In the genomic region with DNA sequence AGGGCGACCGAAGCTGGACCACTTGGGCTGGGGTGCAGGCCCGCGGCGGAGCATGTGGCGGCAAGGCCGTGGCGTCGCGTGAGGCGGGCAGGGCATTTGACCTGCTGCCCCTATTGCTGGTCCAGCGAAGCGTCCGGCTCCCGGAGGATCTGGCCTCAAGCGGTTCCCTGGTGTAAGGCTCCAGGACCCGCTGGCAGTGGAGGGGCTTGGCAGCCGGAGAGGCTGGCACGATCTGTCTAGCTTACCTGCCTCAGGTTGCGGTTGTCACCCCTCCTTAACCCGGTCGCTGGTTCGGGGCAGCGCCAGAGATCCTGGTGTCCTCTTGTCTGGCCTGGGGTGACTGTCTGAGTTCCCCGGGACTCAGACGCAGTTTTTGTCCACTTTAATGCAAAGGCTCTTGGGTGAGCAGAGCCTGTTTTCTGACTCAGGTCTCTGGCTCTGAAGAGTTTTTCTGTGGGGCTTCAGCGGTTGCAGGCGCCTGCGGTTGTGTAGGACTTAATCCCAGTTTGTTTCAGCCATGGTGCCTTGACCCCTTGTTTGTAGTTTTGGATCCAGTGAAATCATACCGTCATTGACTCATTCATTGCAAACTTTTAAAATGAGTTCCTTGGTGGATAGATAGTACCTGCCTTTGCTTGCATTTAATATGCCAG, we compare ENCODE assay signal across 8 mouse cellular contexts. TPM values are rescaled to one million over a fixed set of nuclear protein-coding genes. Genes with fewer than 3 reads are reported as not detected.
A peak's percentile ranks its signal among the peaks of the same experiment; 100 is the strongest.
DNase-seq lines count a peak whose midpoint lies in the region; ATAC-seq and TF ChIP-seq lines count a peak whose summit lies in the region.

No protein-coding gene starts in this region.

- H3K27ac ChIP-seq in kidney, postnatal 0 days, result peak overlapping the region; percentile 51
- no peak overlapping the region for H3K27ac ChIP-seq in forebrain, embryonic 11.5 days (ENCODE audit: low read depth, low read length)
- H3K27ac ChIP-seq in liver, embryonic 13.5 days, result peak overlapping the region; percentile 62

- DNase-seq in kidney, postnatal 0 days (ENCODE audit: low spot score), result peak; percentile 19
- no peak for DNase-seq in kidney, postnatal 14 days
- peak; percentile 73 for DNase-seq in NIH3T3 (ENCODE audit: low read depth)
- no peak for DNase-seq in forebrain, embryonic 11.5 days (ENCODE audit: low spot score)
- no peak for DNase-seq in liver, embryonic 13.5 days
- peak; percentile 11 for DNase-seq in telencephalon, adult 2 months (ENCODE audit: low read depth, low spot score)
- DNase-seq in cerebellum, adult 9-10 months, result no peak
- no peak for DNase-seq in cerebellum, postnatal 25 days

- peaks cover 4% of the 10 kb centered on the region for H3K4me1 ChIP-seq in kidney, postnatal 0 days (replicated peaks; ENCODE audit: insufficient read depth, low read length)
- no peaks in the 10 kb centered on the region for H3K4me1 ChIP-seq in forebrain, embryonic 11.5 days (replicated peaks; ENCODE audit: control insufficient read depth, insufficient read depth, low read length)
- peaks cover 25% of the 10 kb centered on the region for H3K4me1 ChIP-seq in liver, embryonic 13.5 days (replicated peaks)

- H3K9me3 ChIP-seq in kidney, postnatal 0 days (replicated peaks; ENCODE audit: low read length), result no peaks in the 10 kb centered on the region
- H3K9me3 ChIP-seq in forebrain, embryonic 11.5 days (ENCODE audit: control insufficient read depth, low read length), result no peaks in the 10 kb centered on the region
- H3K9me3 ChIP-seq in liver, embryonic 13.5 days (replicated peaks), result no peaks in the 10 kb centered on the region

- H3K9ac ChIP-seq in kidney, postnatal 0 days (ENCODE audit: low read depth, low read length), result peak overlapping the region; percentile 69
- H3K9ac ChIP-seq in forebrain, embryonic 11.5 days (ENCODE audit: low read length), result peak overlapping the region; percentile 75
- H3K9ac ChIP-seq in liver, embryonic 13.5 days, result peak overlapping the region; percentile 88

- H3K36me3 ChIP-seq in kidney, postnatal 0 days (ENCODE audit: insufficient read depth, low read length), result no peaks in the 10 kb centered on the region
- no peaks in the 10 kb centered on the region for H3K36me3 ChIP-seq in forebrain, embryonic 11.5 days (ENCODE audit: control insufficient read depth, insufficient read depth, low read length)
- no peaks in the 10 kb centered on the region for H3K36me3 ChIP-seq in liver, embryonic 13.5 days

- 2% methylated on average over 30 of the region's 30 CpGs for WGBS in kidney, postnatal 0 days
- 1% methylated on average over 30 of the region's 30 CpGs for WGBS in forebrain, embryonic 11.5 days
- WGBS in liver, embryonic 13.5 days (ENCODE audit: insufficient replicate concordance), result under 1% methylated on average over 20 of the region's 30 CpGs

- H3K4me2 ChIP-seq in kidney, postnatal 0 days (ENCODE audit: low read length), result peak overlapping the region; percentile 92
- H3K4me2 ChIP-seq in forebrain, embryonic 11.5 days (ENCODE audit: low read depth, low read length, severe bottlenecking), result peak overlapping the region; percentile 99
- H3K4me2 ChIP-seq in liver, embryonic 13.5 days, result peak overlapping the region; percentile 94

- peak; percentile 85 for ATAC-seq in kidney, postnatal 0 days (replicated peaks; ENCODE audit: low FRiP score, low read depth)
- peak; percentile 72 for ATAC-seq in forebrain, embryonic 11.5 days (replicated peaks; ENCODE audit: low FRiP score)
- ATAC-seq in liver, embryonic 13.5 days (ENCODE audit: low read depth), result peak; percentile 50

- no peaks in the 10 kb centered on the region for H3K27me3 ChIP-seq in kidney, postnatal 0 days (ENCODE audit: insufficient read depth, low read length)
- H3K27me3 ChIP-seq in forebrain, embryonic 11.5 days (ENCODE audit: control insufficient read depth, insufficient read depth, low read length), result no peaks in the 10 kb centered on the region
- H3K27me3 ChIP-seq in liver, embryonic 13.5 days, result no peaks in the 10 kb centered on the region

- no peak for TF ChIP-seq CTCF in kidney, postnatal 0 days (IDR thresholded peaks at IDR 0.05; ENCODE audit: low read depth)

- H3K4me3 ChIP-seq in kidney, postnatal 0 days (replicated peaks; ENCODE audit: low read depth, low read length), result peak overlapping the region; percentile 70
- H3K4me3 ChIP-seq in forebrain, embryonic 11.5 days (ENCODE audit: low read depth, low read length), result peak overlapping the region; percentile 72
- peak overlapping the region; percentile 78 for H3K4me3 ChIP-seq in liver, embryonic 13.5 days (replicated peaks)

RNA-seq across cellular contexts. Expression of a gene that starts 0.5 kb away (rescaled TPM):
- polyA plus RNA-seq in kidney, postnatal 0 days (2015; fragmentation: Nextera tagmentation; extraction: Ambion mirVana), result 9.9 and 10.2 TPM in 2 replicates
- polyA plus RNA-seq in forebrain, embryonic 11.5 days (2014; fragmentation: Nextera tagmentation; extraction: Ambion mirVana), result 17.7 and 18.2 TPM in 2 replicates
- polyA plus RNA-seq in liver, embryonic 13.5 days (2015; fragmentation: Nextera tagmentation; extraction: Ambion mirVana), result 7.2 and 10.0 TPM in 2 replicates

Comparison
In these comparisons a context has a peak if more than half of its experiments do, and no peak if none do; other contexts are left out.
1. DNase-seq: peak in kidney, postnatal 0 days (single experiment), NIH3T3 (single experiment) and telencephalon, adult 2 months (single experiment); none in kidney, postnatal 14 days (single experiment), forebrain, embryonic 11.5 days (single experiment), liver, embryonic 13.5 days (single experiment), cerebellum, adult 9-10 months (single experiment) and cerebellum, postnatal 25 days (0 of 2).
2. Peak in every context shown above with its lines, with median percentiles within 50 percentile points of each other: ATAC-seq, H3K4me2 ChIP-seq, H3K4me3 ChIP-seq and H3K9ac ChIP-seq.